ENCODE assay signal across 11 mouse cellular contexts in genomic region chr11:65386291-65387061, GRCm38 (mm10).
DNase-seq lines count a peak whose midpoint lies in the region; ATAC-seq lines count a peak whose summit lies in the region.
"Had no signal": no experiment of that assay in that cellular context is flagged by ENCODE, and none has a peak within 500 bp of the region (broad histone marks: within the 10 kb centered on the region; RNA-seq: fewer than 3 reads in every experiment).

No protein-coding gene starts in this region.

- H3K9me3 ChIP-seq in intestine, embryonic 14.5 days (ENCODE audit: control insufficient read depth, low read length), result no peaks in the 10 kb centered on the region
- H3K9me3 ChIP-seq in intestine, embryonic 16.5 days (ENCODE audit: control insufficient read depth, low read length), result no peaks in the 10 kb centered on the region
- no peaks in the 10 kb centered on the region for H3K9me3 ChIP-seq in forebrain, embryonic 14.5 days (replicated peaks; ENCODE audit: control insufficient read depth, low read length)
- H3K9me3 ChIP-seq: liver, embryonic 15.5 days; neural tube, embryonic 13.5 days; stomach, embryonic 15.5 days had no signal

- 33% methylated on average over 14 of the region's 14 CpGs for WGBS in intestine, embryonic 14.5 days
- WGBS in intestine, embryonic 16.5 days, result 38% methylated on average over 14 of the region's 14 CpGs
- WGBS in forebrain, embryonic 14.5 days, result 23% methylated on average over 14 of the region's 14 CpGs

- H3K27ac ChIP-seq in intestine, embryonic 14.5 days (ENCODE audit: low read depth), result peak overlapping the region; percentile 54; the same call in 1 of the 2 replicates
- H3K27ac ChIP-seq in intestine, embryonic 16.5 days (ENCODE audit: low read length), result no peak overlapping the region; the same call in 1 of the 2 replicates
- H3K27ac ChIP-seq in forebrain, embryonic 14.5 days (ENCODE audit: low read depth, low read length), result no peak overlapping the region
- H3K27ac ChIP-seq: liver, embryonic 15.5 days; neural tube, embryonic 13.5 days; stomach, embryonic 15.5 days had no signal

- no peaks in the 10 kb centered on the region for H3K27me3 ChIP-seq in intestine, embryonic 14.5 days (replicated peaks; ENCODE audit: control insufficient read depth, insufficient read depth, low read length)
- no peaks in the 10 kb centered on the region for H3K27me3 ChIP-seq in intestine, embryonic 16.5 days (replicated peaks; ENCODE audit: control insufficient read depth, insufficient read depth, low read length)
- H3K27me3 ChIP-seq in forebrain, embryonic 14.5 days (replicated peaks; ENCODE audit: control insufficient read depth, insufficient read depth, low read length), result no peaks in the 10 kb centered on the region
- H3K27me3 ChIP-seq: liver, embryonic 15.5 days; neural tube, embryonic 13.5 days; stomach, embryonic 15.5 days had no signal

- H3K4me2 ChIP-seq in intestine, embryonic 14.5 days (ENCODE audit: low read length), result peak overlapping the region; percentile 8; the same call in 1 of the 2 replicates
- H3K4me2 ChIP-seq in intestine, embryonic 16.5 days (ENCODE audit: low read depth, low read length), result no peak overlapping the region
- no peak overlapping the region for H3K4me2 ChIP-seq in forebrain, embryonic 14.5 days (ENCODE audit: low read length)
- H3K4me2 ChIP-seq: liver, embryonic 15.5 days; neural tube, embryonic 13.5 days; stomach, embryonic 15.5 days had no signal

- no peak for ATAC-seq in intestine, embryonic 14.5 days (replicated peaks; ENCODE audit: low FRiP score, low TSS enrichment, low read depth)
- no peak for ATAC-seq in intestine, embryonic 16.5 days
- ATAC-seq in forebrain, embryonic 14.5 days, result 0 out of 2 replicates have a peak, but pooled peaks have one; percentile 48

- no peak overlapping the region for H3K9ac ChIP-seq in intestine, embryonic 14.5 days (ENCODE audit: low read length)
- no peak overlapping the region for H3K9ac ChIP-seq in intestine, embryonic 16.5 days (ENCODE audit: low read depth, low read length)
- H3K9ac ChIP-seq in forebrain, embryonic 14.5 days (ENCODE audit: low read length), result no peak overlapping the region
- H3K9ac ChIP-seq: liver, embryonic 15.5 days; neural tube, embryonic 13.5 days; stomach, embryonic 15.5 days had no signal

- no peak for DNase-seq in intestine, embryonic 14.5 days (ENCODE audit: low spot score)
- DNase-seq in NIH3T3 (ENCODE audit: low read depth), result peak; percentile 55
- DNase-seq in forebrain, embryonic 14.5 days (ENCODE audit: low spot score), result peak; percentile 57
- DNase-seq in lung, postnatal 25 days (ENCODE audit: low spot score), result peak; percentile 8
- no peak for DNase-seq in right cerebral cortex, postnatal 10 days (ENCODE audit: low spot score in 2 of 2)
- no peak for DNase-seq in adrenal gland, adult 8-10 months
- no peak for DNase-seq in frontal cortex, adult 2 months (ENCODE audit: extremely low spot score in 1 of 2, low spot score in 1 of 2)

- H3K4me1 ChIP-seq in intestine, embryonic 14.5 days (replicated peaks; ENCODE audit: control insufficient read depth, insufficient read depth, low read length), result peaks cover 11% of the 10 kb centered on the region
- no peaks in the 10 kb centered on the region for H3K4me1 ChIP-seq in intestine, embryonic 16.5 days (ENCODE audit: control insufficient read depth, insufficient read depth, low read length)
- H3K4me1 ChIP-seq in forebrain, embryonic 14.5 days (ENCODE audit: control insufficient read depth, insufficient read depth, low read length), result peaks cover 4% of the 10 kb centered on the region; the same call in 1 of the 2 replicates
- H3K4me1 ChIP-seq: liver, embryonic 15.5 days; neural tube, embryonic 13.5 days; stomach, embryonic 15.5 days had no signal

- no peak overlapping the region for H3K4me3 ChIP-seq in intestine, embryonic 14.5 days (ENCODE audit: low read depth, low read length)
- H3K4me3 ChIP-seq in intestine, embryonic 16.5 days (ENCODE audit: low read length), result no peak overlapping the region
- no peak overlapping the region for H3K4me3 ChIP-seq in forebrain, embryonic 14.5 days (ENCODE audit: low read depth, low read length)
- H3K4me3 ChIP-seq: liver, embryonic 15.5 days; neural tube, embryonic 13.5 days; stomach, embryonic 15.5 days had no signal

- no peaks in the 10 kb centered on the region for H3K36me3 ChIP-seq in intestine, embryonic 14.5 days (ENCODE audit: control insufficient read depth, insufficient read depth, low read length)
- H3K36me3 ChIP-seq in intestine, embryonic 16.5 days (ENCODE audit: control insufficient read depth, insufficient read depth, low read length), result no peaks in the 10 kb centered on the region
- no peaks in the 10 kb centered on the region for H3K36me3 ChIP-seq in forebrain, embryonic 14.5 days (ENCODE audit: control insufficient read depth, insufficient read depth, low read length)
- H3K36me3 ChIP-seq: liver, embryonic 15.5 days; neural tube, embryonic 13.5 days; stomach, embryonic 15.5 days had no signal

Comparison
In these comparisons a context has a peak if more than half of its experiments do, and no peak if none do; other contexts are left out.
1. DNase-seq: peak in NIH3T3 (single experiment), forebrain, embryonic 14.5 days (single experiment) and lung, postnatal 25 days (single experiment); none in intestine, embryonic 14.5 days (single experiment), right cerebral cortex, postnatal 10 days (0 of 2), adrenal gland, adult 8-10 months (single experiment) and frontal cortex, adult 2 months (0 of 2).